Mouse (Mus musculus): ENCODE data around the gene Ccdc50.

The Ccdc50 gene

GRCm38 (mm10) chr16:27388761-27389451 lies at the start of gene Ccdc50:
Gene Ccdc50, plus strand, starts transcription at chr16:27388869.
- in situ Hi-C loops (cut with MseI, MboI): no loop called here

DNA sequence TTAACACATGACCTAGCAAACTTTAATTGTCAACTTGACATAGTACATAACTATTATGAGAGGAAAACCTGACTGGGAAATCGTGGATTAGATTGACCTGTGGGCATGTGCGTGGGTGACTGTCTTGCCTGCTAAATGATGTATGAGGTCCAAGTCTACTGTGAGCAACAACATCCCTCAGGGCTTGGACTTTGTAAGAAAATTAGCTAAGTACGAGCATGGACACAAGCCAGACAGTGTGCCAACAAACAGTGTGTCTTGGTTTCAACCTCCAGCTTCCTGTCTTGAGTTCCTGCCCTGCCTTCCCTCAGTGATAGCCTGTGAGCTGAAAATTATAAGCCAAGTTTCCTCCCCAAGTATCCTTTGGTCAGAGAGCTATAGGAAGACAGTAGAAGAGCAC lies 41.1 kb upstream of the Ccdc50 start:
- in situ Hi-C loops (cut with MseI, MboI): no loop called here

GRCm38 (mm10) chr16:27348359-27348758 lies 40.3 kb upstream of the Ccdc50 start:
- in situ Hi-C loops (cut with MseI, MboI): no loop called here

- in situ Hi-C loops (cut with MseI, MboI): no loop called here
These were observed 39.4 kb upstream of the Ccdc50 start for GRCm38 (mm10) chr16:27349235-27349634.

- in situ Hi-C loops (cut with MseI, MboI): no loop called here
These were observed 38.7 kb upstream of the Ccdc50 start for GRCm38 (mm10) chr16:27349878-27350532.

- in situ Hi-C loops (cut with MseI, MboI): no loop called here
These were observed 34.2 kb upstream of the Ccdc50 start for GRCm38 (mm10) chr16:27354464-27354863.

DNA sequence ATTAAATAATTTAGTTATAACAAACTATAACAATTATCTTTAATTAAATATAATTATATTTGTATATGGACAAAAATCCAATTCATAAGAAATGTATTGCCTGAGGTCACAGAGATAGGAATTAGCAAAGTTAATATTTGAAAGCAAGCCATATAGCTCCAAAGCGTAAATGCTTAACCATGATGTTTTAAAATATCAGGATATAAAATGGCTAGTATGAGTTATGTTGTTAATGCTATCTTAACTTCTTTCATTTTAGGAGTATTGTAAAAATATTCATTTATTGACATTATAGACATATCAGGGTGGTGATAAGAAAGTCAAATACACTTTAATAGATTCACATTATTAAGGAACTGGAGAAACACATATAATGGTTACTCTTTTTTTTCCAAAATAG lies 28.6 kb upstream of the Ccdc50 start:
- in situ Hi-C loops (cut with MseI, MboI): no loop called here

- in situ Hi-C loops (cut with MseI, MboI): no loop called here
These were observed 18.5 kb upstream of the Ccdc50 start, which contains the start of gene Uts2b for GRCm38 (mm10) chr16:27370191-27370590. Gene Uts2b, minus strand, starts transcription at chr16:27370239.

GRCm38 (mm10) chr16:27370700-27371099 lies 18.0 kb upstream of the Ccdc50 start:
- in situ Hi-C loops (cut with MseI, MboI): no loop called here

GRCm38 (mm10) chr16:27374139-27374538 lies 14.5 kb upstream of the Ccdc50 start:
- in situ Hi-C loops (cut with MseI, MboI): no loop called here

GRCm38 (mm10) chr16:27375318-27375717 lies 13.4 kb upstream of the Ccdc50 start:
- in situ Hi-C loops (cut with MseI, MboI): no loop called here

GRCm38 (mm10) chr16:27376556-27376955 lies 12.1 kb upstream of the Ccdc50 start:
- in situ Hi-C loops (cut with MseI, MboI): no loop called here

DNA sequence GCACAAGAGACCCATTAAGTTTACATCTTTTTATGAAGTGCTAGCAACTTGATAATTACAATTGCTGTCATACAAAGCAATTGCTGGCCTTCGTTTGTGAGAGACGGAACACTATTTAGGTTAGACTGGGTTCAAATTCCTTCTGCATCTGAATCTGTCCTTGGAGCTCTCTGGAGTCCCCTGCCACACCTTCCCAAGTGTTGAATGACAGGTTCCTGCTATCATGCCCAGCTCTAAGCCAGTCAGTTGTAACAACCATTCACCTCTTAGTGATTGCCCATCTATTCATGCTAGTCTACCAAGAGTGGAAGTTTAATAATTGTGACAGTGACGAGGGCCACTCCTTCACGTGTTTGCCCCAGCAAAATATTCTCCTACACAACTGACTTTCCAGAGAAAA lies 6.5 kb upstream of the Ccdc50 start:
- in situ Hi-C loops (cut with MseI, MboI): no loop called here

DNA sequence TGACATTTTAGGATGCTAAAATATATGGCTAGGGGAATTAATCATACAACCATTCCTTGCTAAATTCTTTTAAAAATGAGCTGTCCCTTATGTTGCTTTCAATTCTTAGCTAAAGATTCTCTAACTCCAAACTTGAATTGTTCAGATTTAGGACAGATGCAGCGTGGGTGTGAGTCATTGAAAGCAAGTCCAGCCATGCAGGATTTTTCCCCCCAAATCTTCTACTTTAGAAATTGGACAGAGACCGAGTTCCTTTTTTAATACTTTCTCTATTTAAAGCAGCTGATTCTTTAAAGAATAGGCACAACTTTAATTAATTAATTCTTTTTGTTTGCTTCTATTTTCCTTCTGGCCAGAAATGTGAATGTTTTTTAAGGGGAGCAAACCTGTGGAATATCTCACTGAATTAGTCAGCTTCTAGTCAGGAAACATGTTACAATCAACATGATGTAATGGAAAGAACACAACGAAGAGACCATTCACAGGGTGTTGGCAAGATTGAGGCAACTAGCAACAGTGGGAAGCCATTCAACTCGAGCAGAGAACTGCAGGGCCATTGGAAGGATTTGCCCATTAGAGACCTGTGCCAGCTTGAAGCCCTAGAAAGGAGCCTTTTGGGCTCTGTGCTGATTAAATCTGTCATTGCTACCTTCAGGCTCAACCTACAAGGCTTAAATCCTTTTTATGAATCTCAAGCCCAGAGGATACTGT lies 3.6 kb upstream of the Ccdc50 start:
- in situ Hi-C loops (cut with MseI, MboI): no loop called here

- in situ Hi-C loops (cut with MseI, MboI): no loop called here
These were observed 3.0 kb upstream of the Ccdc50 start for GRCm38 (mm10) chr16:27385649-27386048.

DNA sequence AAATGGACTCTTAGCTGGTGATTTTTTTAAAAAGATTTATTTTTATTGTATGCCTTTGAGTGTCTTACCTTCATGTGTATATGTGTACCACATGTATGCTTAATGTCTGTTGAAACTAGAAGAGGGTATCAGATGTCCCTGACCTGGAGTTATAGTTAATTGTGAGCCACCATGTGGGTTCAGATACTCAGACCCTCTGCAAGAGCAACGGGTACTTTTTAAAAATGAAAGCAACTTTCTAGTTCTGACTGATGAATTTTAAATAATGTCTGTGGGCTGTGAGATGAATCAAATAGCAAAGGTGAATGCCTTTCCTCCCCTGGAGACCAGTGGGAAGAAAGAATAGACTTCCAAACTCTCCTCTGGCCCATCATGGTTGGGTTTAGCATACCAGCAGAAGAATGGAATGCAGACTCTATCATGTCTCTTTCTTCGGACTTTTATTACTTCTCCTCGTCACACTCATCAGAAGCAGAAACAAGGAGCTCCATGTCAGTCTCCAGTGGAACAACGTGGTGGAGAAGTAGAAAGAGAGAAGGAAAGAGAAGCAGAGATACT lies 1.7 kb upstream of the Ccdc50 start:
- in situ Hi-C loops (cut with MseI, MboI): no loop called here

- in situ Hi-C loops (cut with MseI, MboI): no loop called here
These were observed 746 bp upstream of the Ccdc50 start for GRCm38 (mm10) chr16:27387634-27388611.

- in situ Hi-C loops (cut with MseI, MboI): no loop called here
These were observed 1.0 kb downstream of the Ccdc50 start for GRCm38 (mm10) chr16:27389534-27390282.

DNA sequence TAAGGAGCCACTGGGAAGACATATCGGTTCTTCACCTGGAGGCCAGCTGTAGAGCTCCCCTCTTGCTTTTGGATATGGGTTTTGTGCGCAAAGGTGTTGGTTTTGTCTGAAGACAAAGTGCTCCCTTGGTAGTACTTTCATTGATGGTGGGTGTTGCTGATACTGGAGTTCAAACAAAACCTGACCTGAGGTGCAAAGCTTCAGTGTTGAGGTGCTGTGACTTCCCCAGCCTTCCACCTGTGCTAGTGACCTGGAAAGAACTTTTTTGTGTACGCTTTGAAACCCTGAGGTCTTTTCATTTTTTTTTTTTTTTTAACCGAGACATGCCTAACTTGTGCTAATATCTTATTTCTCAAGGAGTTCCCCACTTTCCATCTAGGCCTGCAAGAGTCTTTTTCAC lies 1.6 kb downstream of the Ccdc50 start:
- in situ Hi-C loops (cut with MseI, MboI): no loop called here

GRCm38 (mm10) chr16:27391845-27392244 lies 3.2 kb downstream of the Ccdc50 start:
- in situ Hi-C loops (cut with MseI, MboI): no loop called here

Data from mouse trophoblast stem cell (cell line).